Mouse (Mus musculus): Measurements from ENCODE around the gene Sgpl1.

DNA sequence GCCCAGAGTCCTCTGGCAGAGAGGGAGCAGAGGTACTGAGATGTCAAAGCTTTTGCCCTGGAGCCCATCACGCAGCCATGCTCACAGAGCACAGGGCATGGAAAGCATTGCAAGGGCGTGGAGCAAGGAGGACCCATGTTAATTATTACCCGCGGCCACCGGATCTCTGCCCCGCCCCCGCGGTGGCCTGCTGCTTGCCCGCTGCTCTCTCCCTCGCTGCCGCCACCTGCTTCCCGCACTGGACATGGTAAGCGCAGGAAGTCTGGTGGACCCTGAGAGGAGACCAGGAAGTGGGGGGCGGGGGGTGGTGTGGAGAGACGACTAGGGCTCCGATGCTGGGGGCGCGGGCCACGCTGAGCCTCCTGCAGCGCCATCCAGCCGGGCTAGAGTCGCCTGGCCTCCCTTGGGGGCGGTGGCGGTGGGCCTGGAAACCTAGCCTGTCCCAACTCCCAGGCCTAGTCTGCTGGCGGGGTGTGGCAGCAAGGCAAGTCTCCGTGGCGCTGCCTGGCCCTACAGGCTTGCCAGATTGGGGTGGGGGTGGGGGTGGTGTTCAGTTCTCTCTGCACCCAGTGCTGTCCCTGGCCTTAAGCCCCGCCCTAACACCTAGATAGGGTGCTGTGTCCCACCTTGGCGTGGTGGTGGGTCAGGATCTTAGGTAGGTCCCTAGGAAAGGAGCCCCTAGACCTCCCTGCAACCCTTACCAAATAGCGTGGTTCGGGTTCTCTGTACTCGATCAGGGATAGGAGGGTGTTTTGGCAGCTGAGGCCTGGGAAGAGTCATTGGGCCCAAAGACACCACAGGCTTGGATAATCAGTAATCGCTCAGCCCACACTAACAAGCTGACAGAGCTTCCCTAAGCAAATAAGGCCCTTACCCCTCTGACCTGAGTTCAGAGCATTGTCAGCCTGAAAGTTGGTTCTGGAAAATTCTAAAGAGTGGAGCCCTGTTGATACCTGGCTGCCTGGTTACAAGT is 58.0 kb downstream of the Sgpl1 start, which contains the start of gene Pcbd1:
- peak; percentile 18; the same call in 1 of the 2 replicates for TF ChIP-seq CTCF (IDR thresholded peaks at IDR 0.05; ENCODE audit: low read depth, low read length)
- peak; percentile 75; the same call in 1 of the 2 replicates for TF ChIP-seq POLR2A (IDR thresholded peaks at IDR 0.05; ENCODE audit: extremely low read depth, insufficient read depth, low read length)

All from liver, adult 2 months (tissue).